Mouse (Mus musculus) stomach, embryonic 15.5 days (tissue): ENCODE data around the gene Papolg. TPM values are rescaled to one million over a fixed set of nuclear protein-coding genes. Genes with fewer than 3 reads are reported as not detected.
"Not testable (repeated sequence)": the region's sequence is repeated elsewhere in the genome, so short reads cannot be mapped to it uniquely, and the experiment has no call there.

ENCODE experiments used
- ATAC-seq: fragments of 200-750 bp; cut with Nextera tagmentation; 2 replicates; pipeline ENCODE4 v1.8.0; 2017; ENCODE audit warnings: low read depth, moderate number of reproducible peaks, moderate TSS enrichment; ENCODE audit not compliant: insufficient read depth, low FRiP score
- H3K27ac ChIP-seq: fragments of 300-500 bp; sonication (generic); 2 replicates; pipeline ENCODE4 v1.5.1; 2015; ENCODE audit warnings: mild to moderate bottlenecking, inconsistent platforms
- H3K27me3 ChIP-seq: fragments of 300-500 bp; sonication (generic); replicated peaks from 2 replicates; pipeline ENCODE4 v1.6.1; 2015; ENCODE audit warnings: inconsistent platforms
- H3K36me3 ChIP-seq: fragments of 300-500 bp; sonication (generic); 2 replicates; pipeline ENCODE4 v1.6.1; 2015; ENCODE audit warnings: inconsistent platforms
- H3K4me1 ChIP-seq: fragments of 300-500 bp; sonication (generic); 2 replicates; pipeline ENCODE4 v1.6.1; 2015; ENCODE audit warnings: inconsistent platforms
- H3K4me2 ChIP-seq: fragments of 300-500 bp; sonication (generic); 2 replicates; pipeline ENCODE4 v1.6.1; 2015; ENCODE audit warnings: mild to moderate bottlenecking, inconsistent platforms
- H3K4me3 ChIP-seq: fragments of 300-500 bp; sonication (generic); replicated peaks from 2 replicates; pipeline ENCODE4 v1.5.1; 2015; ENCODE audit warnings: inconsistent platforms
- H3K9ac ChIP-seq: fragments of 300-500 bp; sonication (generic); 2 replicates; pipeline ENCODE4 v1.6.1; 2015; ENCODE audit warnings: inconsistent platforms
- H3K9me3 ChIP-seq: fragments of 300-500 bp; sonication (generic); 2 replicates; pipeline ENCODE4 v1.6.1; 2016; ENCODE audit warnings: inconsistent platforms
- WGBS: fragments of 180-500 bp; shearing (Covaris S2); methylation state at CpG from one replicate; pipeline ENCODE4 v1.1.7; 2015; 5-methylcytosine and 5-hydroxymethylcytosine counted together
- polyA plus RNA-seq: library from polyadenylated mRNA; unstranded; fragments of >200 nt; fragmentation: Nextera tagmentation; extraction: Ambion mirVana; gene quantifications from 2 replicates; pipeline ENCODE4 v1.2.1, GENCODE M21; 2015

Gene Papolg
- polyA plus RNA-seq: 11.3 and 12.7 TPM in 2 replicates

- Histone ChIP-seq H3K36me3 (no peaks in the 10 kb centered on the region; the same call in 1 of the 2 replicates), H3K27me3 (no peaks in the 10 kb centered on the region), H3K4me2 (peak within 1 kb of the TSS; percentile 74), H3K9ac (peak within 1 kb of the TSS; percentile 64), H3K9me3 (no peaks in the 10 kb centered on the region), H3K27ac (peak within 1 kb of the TSS; percentile 93), H3K4me1 (no peaks in the 10 kb centered on the region; the same call in 1 of the 2 replicates), H3K4me3 (peak within 1 kb of the TSS; percentile 93)
- under 1% methylated on average over 21 of the region's 21 CpGs for WGBS
- ATAC-seq: peak; percentile 100
Measured at GRCm38 (mm10) chr11:23895060-23895426, at the start of gene Papolg. Papolg (minus strand) TSS chr11:23895253.

GRCm38 (mm10) chr11:23928146-23928545, 33.1 kb upstream of the Papolg start:
- H3K9ac ChIP-seq, H3K27ac ChIP-seq, ATAC-seq, H3K36me3 ChIP-seq, H3K4me1 ChIP-seq, H3K27me3 ChIP-seq, H3K9me3 ChIP-seq: not testable (repeated sequence)
- 17% methylated on average over 8 of the region's 8 CpGs for WGBS
- Histone ChIP-seq H3K4me3 (peak overlapping the region; percentile 19), H3K4me2 (peak overlapping the region; percentile 46)

- H3K9me3 ChIP-seq: no peaks in the 10 kb centered on the region
- H3K27me3 ChIP-seq: no peaks in the 10 kb centered on the region
- H3K4me3 ChIP-seq: peak overlapping the region; percentile 19
- 33% methylated on average over 8 of the region's 8 CpGs for WGBS
- no peak overlapping the region for H3K9ac ChIP-seq
- no peak overlapping the region for H3K27ac ChIP-seq
- no peaks in the 10 kb centered on the region for H3K36me3 ChIP-seq
- peak overlapping the region; percentile 46 for H3K4me2 ChIP-seq
- ATAC-seq: no peak
- H3K4me1 ChIP-seq: no peaks in the 10 kb centered on the region
Measured at GRCm38 (mm10) chr11:23927643-23928042, 32.6 kb upstream of the Papolg start.

GRCm38 (mm10) chr11:23913824-23914223, 18.8 kb upstream of the Papolg start:
- not testable (repeated sequence) for ATAC-seq
- 68% methylated on average over 2 of the region's 2 CpGs for WGBS

GRCm38 (mm10) chr11:23903909-23904308, 8.9 kb upstream of the Papolg start:
- Histone ChIP-seq H3K36me3 (no peaks in the 10 kb centered on the region), H3K27me3 (no peaks in the 10 kb centered on the region), H3K9ac (no peak overlapping the region), H3K27ac (no peak overlapping the region), H3K4me3 (no peak overlapping the region), H3K4me1 (no peaks in the 10 kb centered on the region), H3K4me2 (no peak overlapping the region), H3K9me3 (no peaks in the 10 kb centered on the region)
- no peak for ATAC-seq
- WGBS: 79% methylated on average over 1 of the region's 1 CpGs

More at GRCm38 (mm10) chr11:23913824-23914223, 18.8 kb upstream of the Papolg start:
- not testable (repeated sequence) for H3K27ac ChIP-seq, H3K4me1 ChIP-seq, H3K9ac ChIP-seq, H3K4me2 ChIP-seq, H3K9me3 ChIP-seq, H3K27me3 ChIP-seq, H3K36me3 ChIP-seq, H3K4me3 ChIP-seq

GRCm38 (mm10) chr11:23894141-23895059, 653 bp downstream of the Papolg start:
- Histone ChIP-seq H3K9ac (peak overlapping the region; percentile 64), H3K27me3 (no peaks in the 10 kb centered on the region), H3K4me1 (no peaks in the 10 kb centered on the region; the same call in 1 of the 2 replicates), H3K27ac (peak overlapping the region; percentile 93), H3K4me3 (peak overlapping the region; percentile 93), H3K4me2 (peak overlapping the region; percentile 74), H3K9me3 (no peaks in the 10 kb centered on the region), H3K36me3 (peaks cover under 1% of the 10 kb centered on the region; the same call in 1 of the 2 replicates)
- under 1% methylated on average over 41 of the region's 48 CpGs for WGBS
- peak; percentile 66 for ATAC-seq

- Histone ChIP-seq H3K9ac (no peak overlapping the region), H3K36me3 (peaks cover 6% of the 10 kb centered on the region; the same call in 1 of the 2 replicates), H3K4me3 (no peak overlapping the region), H3K27ac (no peak overlapping the region), H3K4me1 (no peaks in the 10 kb centered on the region; the same call in 1 of the 2 replicates), H3K4me2 (no peak overlapping the region), H3K9me3 (no peaks in the 10 kb centered on the region), H3K27me3 (no peaks in the 10 kb centered on the region)
- no peak for ATAC-seq
Measured at GRCm38 (mm10) chr11:23893556-23893955, 1.5 kb downstream of the Papolg start.

GRCm38 (mm10) chr11:23864326-23864725, 30.7 kb downstream of the Papolg start:
- Histone ChIP-seq H3K27me3 (no peaks in the 10 kb centered on the region), H3K4me1 (no peaks in the 10 kb centered on the region), H3K9me3 (no peaks in the 10 kb centered on the region), H3K4me2 (no peak overlapping the region), H3K4me3 (no peak overlapping the region), H3K36me3 (peaks cover 10% of the 10 kb centered on the region; the same call in 1 of the 2 replicates), H3K9ac (no peak overlapping the region), H3K27ac (no peak overlapping the region)
- 78% methylated on average over 2 of the region's 2 CpGs for WGBS
- ATAC-seq: no peak

- ATAC-seq: no peak
- Histone ChIP-seq H3K9me3 (no peaks in the 10 kb centered on the region), H3K4me2 (no peak overlapping the region), H3K9ac (no peak overlapping the region), H3K27ac (no peak overlapping the region), H3K36me3 (0 out of 2 replicates have a peak, but pooled peaks cover 2% of the 10 kb centered on the region), H3K27me3 (no peaks in the 10 kb centered on the region), H3K4me1 (no peaks in the 10 kb centered on the region), H3K4me3 (no peak overlapping the region)
- WGBS: 81% methylated on average over 4 of the region's 4 CpGs
Measured at GRCm38 (mm10) chr11:23856723-23857112, 38.3 kb downstream of the Papolg start.

- Histone ChIP-seq H3K4me2 (no peak overlapping the region), H3K36me3 (0 out of 2 replicates have a peak, but pooled peaks cover 2% of the 10 kb centered on the region), H3K4me1 (no peaks in the 10 kb centered on the region), H3K4me3 (no peak overlapping the region), H3K27ac (no peak overlapping the region), H3K9me3 (no peaks in the 10 kb centered on the region), H3K9ac (no peak overlapping the region), H3K27me3 (no peaks in the 10 kb centered on the region)
- WGBS: 63% methylated on average over 7 of the region's 7 CpGs
- ATAC-seq: peak; percentile 76; the same call in 1 of the 2 replicates
Measured at GRCm38 (mm10) chr11:23856054-23856722, 38.9 kb downstream of the Papolg start.

- H3K4me3 ChIP-seq: no peak overlapping the region
- WGBS: 8% methylated on average over 3 of the region's 3 CpGs
- no peak overlapping the region for H3K9ac ChIP-seq
- 0 out of 2 replicates have a peak, but pooled peaks have one; percentile 47 for ATAC-seq
- H3K4me2 ChIP-seq: no peak overlapping the region
- no peak overlapping the region for H3K27ac ChIP-seq
- H3K4me1 ChIP-seq: no peaks in the 10 kb centered on the region
- no peaks in the 10 kb centered on the region for H3K27me3 ChIP-seq
- H3K9me3 ChIP-seq: no peaks in the 10 kb centered on the region
- H3K36me3 ChIP-seq: 0 out of 2 replicates have a peak, but pooled peaks cover 2% of the 10 kb centered on the region
Measured at GRCm38 (mm10) chr11:23855182-23855802, 39.8 kb downstream of the Papolg start.
